Mouse (Mus musculus) ovary, postnatal 10 days (tissue): Measurements from ENCODE around the gene Myo6.

Experiments used
- DNase-seq: peaks from one replicate; pipeline ENCODE4 v3.0.0; 2022; ENCODE audit warnings: low spot score

Gene Myo6

DNA sequence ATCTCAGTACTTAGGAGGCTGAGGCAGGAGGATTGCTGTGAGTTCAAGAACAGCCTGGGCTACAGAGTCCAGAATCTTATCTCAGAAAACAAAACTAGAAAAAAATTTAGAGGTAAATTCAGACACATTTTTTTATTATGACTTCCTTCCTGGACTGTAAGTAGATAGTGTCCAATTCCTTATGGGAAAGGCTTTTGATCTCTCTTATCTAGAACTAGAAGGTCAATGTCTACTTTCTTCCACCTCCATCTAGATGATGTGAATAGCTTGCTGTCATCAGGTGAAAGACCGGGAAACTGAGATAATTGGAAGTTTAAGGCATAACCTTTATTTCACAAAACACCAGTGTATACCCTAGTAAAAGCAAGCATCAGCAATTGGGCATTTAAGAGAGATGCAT, 16.9 kb downstream of the Myo6 start:
- DNase-seq = no peak

DNA sequence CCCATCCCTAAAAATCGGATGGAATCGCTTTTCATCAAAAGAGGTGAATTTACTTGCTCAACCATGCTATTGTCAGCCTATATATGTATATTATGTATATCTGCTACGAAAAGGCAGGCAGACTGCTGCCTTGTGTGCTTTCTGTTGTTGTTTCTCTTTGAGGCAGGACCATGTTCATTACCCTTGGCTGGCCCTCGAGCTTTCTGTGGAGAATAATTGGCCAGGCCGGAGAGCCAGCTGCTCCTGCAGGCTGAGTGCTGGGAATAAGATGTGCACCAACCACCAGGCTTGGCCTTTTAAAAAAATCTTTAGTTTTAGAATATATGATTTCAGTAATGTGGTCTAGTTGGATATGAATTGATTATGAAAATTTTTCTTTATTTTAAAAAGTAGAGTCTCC, 19.3 kb downstream of the Myo6 start:
- no peak for DNase-seq

DNA sequence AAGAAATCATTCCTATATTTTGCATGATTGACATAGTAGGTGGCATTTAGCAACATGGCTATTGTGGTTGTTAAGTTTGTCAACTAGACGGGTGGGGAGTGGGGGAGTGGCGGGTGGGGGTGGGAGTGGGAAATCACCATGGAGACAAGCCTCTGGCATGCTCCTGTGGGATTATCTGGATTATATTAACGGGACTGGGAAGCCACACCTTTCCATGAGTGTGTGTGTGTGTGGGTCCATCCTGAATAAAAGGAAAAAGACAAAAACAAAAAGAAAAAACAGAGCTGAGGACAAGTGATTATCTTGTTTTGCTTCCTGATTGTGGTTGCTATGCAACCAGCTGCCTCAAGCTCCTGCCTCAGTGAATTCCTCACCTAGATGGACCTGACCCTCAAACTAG, 20.9 kb downstream of the Myo6 start:
- no peak for DNase-seq

DNA sequence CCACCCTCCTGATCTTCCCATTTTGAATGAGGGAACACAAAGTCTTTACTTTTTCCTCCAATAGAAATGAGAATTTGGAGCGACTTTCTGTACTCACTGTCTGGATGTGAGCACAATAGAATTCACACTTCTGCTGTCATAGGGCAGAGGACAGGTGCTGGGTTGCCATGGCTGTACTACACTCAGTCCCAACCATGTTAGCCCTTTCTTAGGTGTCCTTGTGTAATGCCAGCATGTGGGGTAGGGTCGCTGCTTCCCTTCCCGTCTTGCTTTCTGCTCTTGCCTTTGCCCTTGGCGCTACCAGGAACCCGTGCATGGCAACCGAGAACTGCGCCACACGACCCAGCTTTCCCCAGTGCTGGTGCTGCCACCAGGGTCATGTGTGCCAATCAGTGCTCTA, 21.9 kb downstream of the Myo6 start:
- DNase-seq = no peak

DNA sequence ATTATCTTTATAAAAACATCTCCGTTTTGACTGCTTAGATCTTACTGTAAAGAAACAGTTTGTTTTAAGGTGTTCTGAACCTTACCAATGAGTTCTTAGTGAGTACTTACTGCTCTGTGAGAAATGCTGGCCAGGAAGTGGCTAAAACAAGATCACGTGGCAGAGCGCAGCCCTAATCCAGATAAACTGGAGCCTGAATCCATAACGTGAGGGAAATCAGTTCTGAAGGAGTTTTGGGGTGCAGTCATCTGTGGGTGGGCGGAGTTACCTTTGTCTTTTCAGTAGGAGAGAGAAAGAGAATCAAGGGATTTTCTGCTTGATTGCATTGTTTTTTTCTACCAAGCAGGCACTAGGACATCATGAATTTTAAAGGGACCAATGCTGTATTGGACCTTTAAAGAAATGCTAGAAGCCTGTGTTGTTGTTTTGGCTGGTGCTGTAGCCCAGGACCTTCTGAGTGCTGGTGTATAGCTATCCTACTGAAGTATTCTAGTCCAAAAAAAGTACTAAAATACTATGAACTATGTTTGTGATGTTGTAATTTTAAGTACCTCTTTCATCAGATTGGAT, 23.6 kb downstream of the Myo6 start:
- no peak for DNase-seq

DNA sequence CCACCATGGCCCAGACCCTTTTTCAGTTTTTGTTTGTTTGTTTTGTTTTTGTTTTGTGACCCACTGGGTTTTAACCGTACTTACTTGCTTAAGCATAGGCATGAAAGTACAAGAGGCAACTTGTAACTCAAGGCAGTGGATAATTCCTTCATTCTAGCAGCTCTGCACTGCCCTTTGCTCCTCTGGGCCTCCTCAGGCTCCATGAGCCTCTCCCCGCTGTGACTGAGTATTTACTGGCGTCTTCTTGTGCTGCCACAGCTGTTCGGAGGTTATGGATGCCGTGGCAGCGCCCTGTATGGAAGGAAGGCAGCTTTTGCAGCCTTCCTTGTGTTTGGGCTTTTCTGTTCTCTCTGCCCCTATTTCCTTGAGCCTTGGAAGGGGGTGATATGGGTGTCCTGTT, 26.4 kb downstream of the Myo6 start:
- no peak for DNase-seq

DNA sequence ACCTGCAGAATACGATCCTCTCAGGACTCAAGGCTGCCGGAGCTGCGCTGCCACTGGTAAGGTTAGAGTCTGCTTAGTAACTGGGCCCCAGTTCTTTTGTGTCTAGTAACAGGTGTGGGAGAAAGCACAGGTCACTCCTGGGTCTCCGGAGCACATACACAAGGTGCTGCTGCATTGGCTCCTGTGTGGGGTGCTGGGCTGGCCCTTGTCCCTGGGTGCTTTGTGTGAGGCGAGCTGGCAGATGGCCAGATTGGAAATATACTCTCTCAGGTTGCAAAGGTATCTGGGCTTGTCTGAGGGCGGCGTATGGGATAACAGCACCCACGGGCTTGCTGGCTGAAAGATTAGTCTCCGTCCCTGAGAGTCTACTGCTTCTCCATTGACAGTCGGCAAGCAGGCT, 27.5 kb downstream of the Myo6 start:
- DNase-seq = no peak

DNA sequence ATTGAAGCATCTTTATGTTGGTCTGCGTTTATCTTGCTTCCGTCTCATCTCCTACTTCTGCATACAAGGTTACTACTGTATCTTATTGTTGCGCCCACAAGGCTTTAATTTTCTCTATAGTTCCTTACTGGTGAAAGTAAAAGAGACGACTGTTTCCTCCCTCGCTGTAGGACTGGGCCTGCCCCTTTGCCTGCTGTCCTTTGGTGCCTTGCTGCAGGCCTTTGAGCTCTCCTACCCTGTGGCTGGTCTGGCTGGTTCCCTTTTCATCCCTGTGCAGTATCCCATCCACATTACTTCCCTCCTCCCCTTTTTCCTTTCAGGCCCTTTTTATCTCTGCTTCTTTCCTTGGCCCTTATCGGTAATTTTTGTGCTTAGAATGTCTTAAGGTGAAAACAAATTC, 29.6 kb downstream of the Myo6 start:
- DNase-seq = no peak

DNA sequence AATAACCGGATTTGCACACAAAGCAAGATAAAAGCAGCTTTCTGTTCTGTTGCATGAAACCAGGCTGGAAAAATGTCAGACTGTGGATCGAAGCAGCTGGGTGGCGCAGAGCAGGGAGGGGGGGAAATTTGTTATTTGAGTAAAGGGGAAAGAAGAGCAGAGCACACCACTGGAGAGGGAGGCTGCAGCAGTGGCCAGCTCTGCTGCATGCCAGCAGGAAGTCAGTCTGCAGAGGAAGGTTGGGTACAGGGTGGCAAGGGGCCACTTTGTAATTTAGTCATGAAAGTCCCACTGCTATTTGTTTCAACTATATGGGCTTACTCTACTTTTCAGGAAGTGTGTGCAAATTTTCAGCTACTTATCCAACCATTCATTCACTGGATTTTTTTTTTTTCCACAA, 31.3 kb downstream of the Myo6 start:
- no peak for DNase-seq

DNA sequence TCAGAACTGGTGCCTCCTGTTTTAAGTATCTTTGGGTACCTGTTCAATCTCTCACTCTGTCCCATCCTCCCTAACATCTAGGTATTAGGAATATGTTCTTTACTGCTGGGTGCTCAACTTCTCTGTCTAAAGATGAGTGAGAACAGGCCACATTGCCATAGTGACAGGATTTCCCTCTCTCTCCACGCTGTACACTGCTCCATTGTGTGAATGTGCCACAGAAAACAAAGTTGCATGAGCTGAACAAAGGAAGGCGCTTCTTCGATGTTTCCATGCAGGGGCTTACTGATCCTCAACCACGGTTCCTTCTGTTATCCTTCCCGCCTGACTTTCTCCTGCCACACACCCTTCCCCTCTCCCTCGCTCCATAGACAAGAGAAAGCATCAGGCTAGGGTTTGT, 32.4 kb downstream of the Myo6 start:
- no peak for DNase-seq

DNA sequence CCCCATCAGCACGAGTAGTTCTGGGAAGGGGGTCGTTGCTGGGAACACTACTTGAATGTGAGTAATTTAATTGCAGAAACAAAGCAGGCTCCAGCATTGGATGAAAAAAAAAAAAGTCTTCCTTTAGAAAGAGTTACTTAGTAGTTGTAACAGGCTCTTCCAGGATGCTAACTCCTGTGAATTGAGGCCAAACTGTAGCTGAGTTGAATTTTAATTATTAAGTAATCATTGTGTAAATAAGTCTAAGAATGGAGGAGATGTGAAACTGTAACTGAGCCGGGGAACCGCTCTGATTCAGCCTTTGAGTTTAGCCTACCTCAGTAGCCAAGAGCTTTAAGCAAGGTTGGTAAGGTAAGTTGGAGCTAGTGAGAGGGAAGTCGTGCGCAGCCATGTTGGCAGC, 36.0 kb downstream of the Myo6 start:
- no peak for DNase-seq

DNA sequence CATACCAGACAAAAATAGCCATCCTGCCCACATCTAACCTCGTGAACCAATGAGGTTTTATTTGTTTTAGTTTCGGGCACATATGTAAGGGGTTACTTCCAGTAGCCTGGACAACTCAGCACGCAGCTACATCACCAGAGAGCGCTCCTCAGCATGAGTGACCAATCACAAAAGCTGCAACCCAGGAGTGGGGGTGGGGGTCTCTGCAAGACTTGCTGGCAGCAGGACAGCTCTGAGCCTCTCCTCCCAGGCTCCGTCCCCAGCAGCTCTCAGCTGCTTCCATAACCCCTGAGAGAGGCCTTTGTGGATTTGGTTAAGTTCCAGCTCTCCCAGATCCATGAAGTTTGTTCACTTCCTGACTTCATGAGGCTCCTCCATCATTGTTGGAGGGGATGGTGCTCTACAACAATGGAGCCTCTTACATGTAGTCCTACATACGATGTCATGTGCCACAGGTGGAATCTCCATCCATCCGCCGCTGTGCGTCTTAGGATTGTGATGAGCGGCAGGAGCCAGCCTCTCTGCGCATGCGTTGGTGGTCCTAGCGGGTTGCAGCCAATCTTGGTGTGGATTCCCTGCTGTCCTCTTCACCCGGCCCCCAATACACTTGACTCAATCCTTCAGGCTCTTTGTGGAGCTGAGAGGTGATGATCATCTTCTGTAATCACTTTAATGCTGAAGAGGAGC, 37.7 kb downstream of the Myo6 start:
- no peak for DNase-seq

DNA sequence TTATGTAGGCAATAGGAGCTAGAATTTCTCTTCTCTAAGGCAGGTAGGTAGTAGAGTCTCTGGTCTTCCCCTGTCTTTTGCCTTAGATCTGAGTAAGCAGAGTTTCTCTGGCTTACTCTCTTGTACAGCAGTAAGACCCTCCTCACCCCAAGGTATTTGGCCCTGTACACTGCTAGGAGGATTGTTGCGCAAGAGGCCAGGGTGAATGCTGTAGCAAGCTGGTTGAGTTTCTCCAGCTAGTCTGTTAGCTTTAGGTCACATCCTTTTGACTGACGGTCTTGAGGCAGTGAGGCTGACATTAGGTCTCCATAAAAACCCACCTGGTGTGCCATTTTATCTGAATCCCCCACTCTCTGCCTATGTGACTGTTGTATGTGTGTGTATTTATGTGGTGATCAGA, 43.9 kb downstream of the Myo6 start:
- no peak for DNase-seq

DNA sequence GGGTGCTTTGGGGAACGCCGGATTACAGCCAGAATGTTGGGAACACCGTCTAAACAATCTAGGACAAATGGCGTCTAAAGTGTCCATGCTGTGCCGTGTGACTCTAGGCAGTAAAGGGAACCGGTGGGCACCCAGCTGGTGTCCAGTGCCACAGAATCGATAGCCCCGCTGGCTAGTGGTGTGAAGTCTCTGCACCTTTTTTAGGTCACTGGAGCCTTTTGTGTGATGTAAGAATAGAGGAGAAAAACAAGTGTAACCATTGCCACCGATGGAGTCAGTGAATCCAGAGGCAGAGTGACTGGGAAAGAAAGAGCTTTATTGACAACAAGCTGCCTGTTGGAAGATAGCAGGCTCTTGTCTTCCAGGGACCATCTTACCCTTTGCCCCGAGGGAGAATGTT, 44.6 kb downstream of the Myo6 start:
- DNase-seq = no peak

DNA sequence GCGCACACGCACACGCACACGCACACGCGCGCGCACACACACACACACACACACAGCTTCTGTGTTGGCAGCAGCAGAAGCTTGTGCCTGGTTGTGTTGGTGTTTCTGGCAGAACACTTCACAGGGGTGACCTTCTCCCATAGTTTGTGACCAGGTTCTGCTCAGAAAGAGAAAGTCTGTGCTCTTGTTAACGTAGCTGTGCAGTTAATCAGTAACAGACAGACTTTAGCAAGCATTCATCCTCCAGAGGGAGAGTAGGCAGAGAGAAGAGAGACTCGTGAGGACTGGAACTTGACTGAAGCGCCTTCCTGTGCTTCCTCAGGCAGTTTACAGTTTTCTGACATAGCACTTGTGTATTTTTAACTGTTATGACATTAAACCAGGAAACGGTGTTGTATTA, 45.3 kb downstream of the Myo6 start:
- no peak for DNase-seq

DNA sequence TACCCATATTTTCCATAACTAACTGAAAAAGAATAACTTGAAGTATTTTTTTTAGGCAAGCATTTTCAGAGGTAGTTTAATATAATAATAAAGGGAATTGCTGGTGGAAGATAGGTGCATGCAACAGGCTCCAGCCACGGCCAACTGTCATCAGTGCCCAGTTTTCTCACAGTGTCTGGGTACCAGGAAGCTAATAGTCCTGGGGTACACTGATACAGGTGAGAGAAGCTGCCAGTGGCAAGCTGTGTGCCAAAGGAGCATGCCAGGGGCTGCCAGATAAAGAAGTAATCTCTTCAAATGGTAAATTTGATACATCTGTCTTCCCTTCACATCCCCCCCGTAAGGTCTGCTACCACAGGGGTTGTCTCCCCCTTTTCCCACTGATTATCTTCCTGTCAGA, 48.6 kb downstream of the Myo6 start:
- DNase-seq = no peak

DNA sequence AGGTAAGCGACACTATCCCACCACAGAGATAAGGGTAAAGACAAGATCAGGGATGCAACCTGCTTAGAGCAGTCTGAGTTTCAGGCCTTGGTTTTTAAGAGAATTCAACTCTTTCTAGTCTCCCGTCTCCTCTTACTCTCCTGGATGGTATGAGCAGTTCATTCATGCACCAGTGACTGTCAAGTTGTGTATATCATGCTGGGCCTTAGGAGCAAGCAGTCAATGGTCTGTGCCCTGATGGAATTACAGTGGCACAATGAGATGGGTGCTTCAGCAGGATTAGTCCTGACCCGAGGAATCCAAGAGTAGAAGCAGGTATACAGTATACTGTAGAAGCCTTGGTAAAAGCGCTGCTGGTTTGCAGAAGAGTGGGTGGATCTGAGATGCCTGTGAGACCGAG, 50.7 kb downstream of the Myo6 start:
- no peak for DNase-seq

DNA sequence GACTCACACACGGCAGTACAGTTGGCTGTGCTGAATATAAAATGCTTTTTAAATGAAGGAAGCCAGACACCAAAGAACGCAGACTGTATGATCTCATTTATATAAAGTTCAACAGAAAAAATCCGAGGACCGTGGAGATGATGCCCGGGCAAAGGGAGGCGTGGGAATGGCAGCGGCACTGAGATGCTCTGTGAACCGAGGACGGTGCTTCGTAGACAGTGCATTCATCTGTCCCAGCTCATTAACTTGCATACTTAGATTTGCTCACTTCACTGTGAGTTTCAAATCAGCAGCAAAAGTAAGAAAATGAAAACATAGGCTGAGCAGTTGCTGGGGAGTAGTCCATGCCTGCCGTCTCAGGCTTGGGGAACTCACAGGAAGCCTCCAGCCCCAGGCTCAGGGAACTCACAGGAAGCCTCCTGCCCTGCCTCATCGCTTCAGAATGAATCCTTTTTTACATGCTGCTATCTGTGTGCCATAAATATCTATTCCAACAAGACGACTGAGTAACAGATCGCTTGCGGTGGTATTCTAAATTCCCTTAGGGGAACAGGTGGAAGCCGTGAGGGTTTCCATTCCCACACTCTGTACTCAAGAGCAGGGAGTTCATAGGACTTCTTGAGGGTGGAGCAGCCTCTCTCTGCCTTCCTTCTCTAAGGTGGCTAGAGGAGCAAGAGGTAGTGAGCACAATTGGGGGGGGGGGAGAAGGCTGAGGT, 52.1 kb downstream of the Myo6 start:
- DNase-seq = no peak

DNA sequence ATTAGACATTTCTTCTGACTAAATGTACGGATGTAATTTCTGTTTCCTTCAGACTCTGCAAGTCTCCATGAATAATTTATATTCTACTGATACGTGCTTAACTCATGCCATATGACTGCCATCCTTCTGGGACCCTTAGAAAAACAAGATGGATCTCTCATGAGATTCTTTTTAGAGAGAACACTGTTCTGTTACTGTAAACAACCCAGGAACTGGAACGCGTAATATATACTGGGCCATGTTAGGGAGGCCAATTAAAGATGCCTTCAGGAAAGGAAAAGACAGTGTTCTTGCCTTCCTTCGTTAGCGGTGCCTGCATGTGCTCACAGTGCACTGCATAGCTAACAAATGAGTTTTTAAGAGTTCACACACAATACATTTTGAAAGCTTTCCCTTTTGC, 53.9 kb downstream of the Myo6 start:
- no peak for DNase-seq

DNA sequence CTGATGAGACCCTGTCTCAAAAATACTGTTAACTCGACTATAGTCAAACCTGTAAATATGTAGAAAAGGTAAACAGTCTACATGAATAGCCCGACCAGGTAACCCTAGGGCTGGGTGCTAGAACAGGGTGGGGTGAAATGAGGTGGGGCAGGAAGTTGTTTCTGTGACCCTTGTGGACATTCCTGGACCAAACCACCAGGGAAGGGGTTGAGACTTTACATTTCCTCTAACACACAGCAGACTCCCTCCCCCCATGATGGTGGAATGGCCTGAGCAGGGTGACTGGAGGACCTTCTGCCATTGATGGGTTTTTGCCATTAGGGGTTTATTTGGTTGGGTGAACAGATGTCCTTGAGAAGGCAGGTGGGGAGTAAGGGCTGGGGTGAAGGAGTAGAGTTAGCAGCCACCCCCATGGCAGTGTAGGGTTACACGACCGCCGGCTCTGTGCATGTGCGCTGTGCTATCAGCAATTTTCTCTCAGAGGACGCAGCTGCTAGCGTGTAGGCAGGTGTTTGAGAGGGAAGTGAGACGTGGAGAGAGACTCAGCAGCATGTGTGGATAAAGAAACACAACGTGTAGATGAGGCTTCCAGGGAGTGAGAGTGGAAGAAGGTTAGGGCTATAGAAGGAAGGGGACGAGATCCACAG, 59.3 kb downstream of the Myo6 start:
- no peak for DNase-seq

DNA sequence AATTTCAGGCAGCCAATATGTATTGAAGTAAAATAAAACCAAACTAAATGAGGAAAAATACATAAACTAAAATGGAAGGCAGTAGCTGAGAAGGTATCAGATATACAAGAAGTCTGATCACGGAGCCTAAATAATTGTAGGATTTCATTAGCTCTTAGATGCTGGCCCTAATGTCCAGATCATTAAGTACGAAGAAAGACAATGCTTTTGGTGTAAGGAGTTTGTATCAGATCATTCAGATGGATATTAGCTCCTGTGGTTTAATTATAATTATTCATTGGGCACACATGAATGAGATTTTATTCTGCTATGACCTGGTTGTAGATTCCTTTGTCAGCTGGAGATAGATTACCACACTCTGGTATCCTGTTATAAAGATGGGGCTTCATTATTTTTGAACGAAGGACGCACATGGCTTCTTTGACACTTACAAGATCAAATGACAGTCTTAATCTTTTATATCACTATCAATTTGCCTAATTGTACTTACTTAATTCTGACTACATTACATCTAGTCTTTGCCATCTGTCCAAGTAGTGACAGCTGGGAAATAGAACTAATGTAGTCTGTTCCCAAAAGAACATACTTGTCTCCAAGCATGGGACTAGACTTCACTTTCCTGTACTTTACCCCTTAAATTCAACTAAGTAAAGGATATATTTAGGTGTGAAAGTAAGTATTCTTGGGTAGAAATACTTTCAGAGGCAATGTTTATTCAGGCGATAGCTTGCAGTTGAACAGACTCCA, 61.9 kb downstream of the Myo6 start:
- DNase-seq = no peak

DNA sequence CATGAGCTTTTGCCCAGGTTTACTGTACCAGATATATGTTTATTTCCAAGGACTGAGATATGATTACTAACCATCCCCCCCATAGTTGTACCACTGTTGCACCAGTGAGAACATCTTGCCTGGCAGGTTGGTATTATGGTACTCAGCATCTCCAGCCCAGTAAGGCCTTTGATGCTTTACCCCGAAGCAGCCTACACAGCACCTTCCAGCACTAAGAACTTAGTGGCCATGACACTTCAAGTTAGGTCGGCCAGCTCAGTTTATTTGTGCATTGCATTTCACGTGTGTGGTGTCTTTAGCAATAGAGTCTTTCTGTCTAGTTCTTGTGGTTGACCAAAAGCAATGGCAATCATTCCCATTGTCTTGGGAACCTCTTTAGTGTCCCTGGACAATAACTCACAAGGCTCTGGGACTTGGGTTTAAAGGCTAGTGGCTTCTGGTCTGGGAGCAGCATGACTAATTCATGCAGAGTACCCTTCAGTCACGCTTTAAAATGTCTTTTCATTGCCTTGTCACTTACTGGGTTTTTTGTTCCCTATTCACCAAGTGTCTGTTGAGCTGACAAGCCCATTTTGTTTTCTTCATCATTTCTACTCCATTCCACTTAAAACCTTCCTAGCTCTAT, 69.1 kb downstream of the Myo6 start:
- DNase-seq = no peak
